Mouse (Mus musculus): ENCODE measurements around the gene Fam57a.

Fam57a gene

DNA sequence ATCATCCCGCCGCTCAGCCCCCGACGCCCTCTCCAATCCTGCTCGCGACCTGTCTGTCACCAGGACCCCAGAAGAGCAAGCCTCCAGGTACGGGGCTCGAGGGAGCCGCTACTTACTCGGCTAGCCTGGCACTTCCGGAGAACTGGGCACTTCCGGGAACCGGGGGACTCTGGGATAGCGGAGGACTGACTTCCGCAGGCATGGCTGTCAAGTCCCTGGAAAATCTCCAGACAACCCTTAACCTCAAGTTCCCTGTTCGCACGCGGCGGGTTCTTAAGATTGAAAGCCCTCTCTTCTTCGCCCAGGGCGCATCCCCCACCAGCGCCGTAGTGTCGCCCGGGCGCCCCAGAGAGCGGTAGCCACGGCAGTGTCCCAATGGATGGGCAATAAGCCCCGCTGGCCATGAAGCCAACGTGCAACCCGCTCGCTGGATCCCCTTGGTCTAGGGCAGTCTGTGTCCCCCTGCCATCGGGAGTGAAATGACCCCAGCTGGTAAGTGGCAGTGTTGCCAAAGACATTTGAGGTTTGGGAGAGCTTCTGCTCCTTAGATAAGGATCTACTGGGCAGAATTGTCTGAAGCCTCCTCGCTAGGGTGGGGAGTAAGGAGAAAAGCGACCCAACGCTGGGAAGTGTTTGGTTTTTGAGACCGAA is at the start of gene Fam57a, which contains the start of gene Vps53:
Gene Fam57a (plus strand): TSS at position 177 of the 651 bp plus-strand sequence.
Gene Vps53 (minus strand): TSS at position 153 of the 651 bp plus-strand sequence.
- peak; percentile 83 to 89 for DNase-seq (ENCODE audit: low spot score in 2 of 2)

DNA sequence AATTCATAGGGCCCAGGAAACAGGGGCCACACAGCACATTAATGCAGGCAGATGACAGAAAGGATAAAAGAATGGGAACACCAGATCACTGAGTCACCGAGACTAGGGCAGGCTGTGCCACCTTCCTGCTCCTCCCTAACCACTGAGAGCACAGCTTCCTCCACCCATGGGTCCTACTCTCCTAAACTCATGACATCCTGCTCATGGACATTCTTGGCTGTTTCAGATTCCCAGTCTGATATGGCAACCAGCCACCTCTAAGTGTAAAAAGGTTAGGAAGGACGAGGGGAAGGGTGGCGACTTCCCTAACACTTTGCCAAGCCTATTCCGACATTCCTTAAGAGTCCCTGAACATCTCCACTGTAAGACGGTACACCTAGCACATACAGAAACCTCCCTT is 48.6 kb upstream of the Fam57a start:
- no peak for DNase-seq (ENCODE audit: low spot score in 2 of 2)

DNA sequence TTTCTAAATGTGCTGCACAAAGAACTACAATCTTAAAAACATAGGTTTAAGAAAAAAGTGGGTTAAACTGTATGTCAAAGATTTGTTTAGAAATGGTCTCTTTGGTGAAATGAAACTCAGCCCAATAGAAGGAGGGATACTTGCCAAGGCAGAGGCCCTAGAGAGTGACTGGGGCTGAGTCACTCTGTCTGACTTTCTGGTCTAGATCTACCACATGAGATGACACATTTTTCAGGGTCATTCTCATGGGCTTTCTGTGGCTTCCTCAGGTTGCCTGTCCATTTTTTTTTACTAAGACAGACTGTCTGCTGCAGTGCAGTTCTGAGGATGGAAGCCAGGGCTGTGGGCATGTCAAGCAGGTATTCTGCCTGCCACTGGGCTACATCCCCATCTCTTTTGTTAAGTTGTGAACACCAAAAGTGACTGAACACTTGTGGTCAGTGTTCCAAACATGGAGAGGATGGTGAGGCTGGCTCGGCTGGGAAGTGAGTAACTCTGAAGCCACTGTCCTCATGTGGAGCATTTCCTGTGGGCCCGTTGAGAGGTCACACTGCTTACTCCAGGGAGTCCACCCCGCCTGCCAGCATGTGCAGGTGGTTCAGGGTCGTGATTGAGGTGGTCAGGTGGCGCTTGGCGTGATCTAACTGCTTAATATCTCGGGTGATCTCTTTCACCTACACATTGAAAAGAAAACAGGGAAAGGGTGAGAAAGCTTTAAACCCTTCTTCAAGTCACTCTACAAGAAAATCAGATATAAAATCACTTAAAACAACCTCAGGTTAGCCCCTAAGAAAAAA is 43.6 kb upstream of the Fam57a start:
- DNase-seq (ENCODE audit: low spot score in 2 of 2): no peak

DNA sequence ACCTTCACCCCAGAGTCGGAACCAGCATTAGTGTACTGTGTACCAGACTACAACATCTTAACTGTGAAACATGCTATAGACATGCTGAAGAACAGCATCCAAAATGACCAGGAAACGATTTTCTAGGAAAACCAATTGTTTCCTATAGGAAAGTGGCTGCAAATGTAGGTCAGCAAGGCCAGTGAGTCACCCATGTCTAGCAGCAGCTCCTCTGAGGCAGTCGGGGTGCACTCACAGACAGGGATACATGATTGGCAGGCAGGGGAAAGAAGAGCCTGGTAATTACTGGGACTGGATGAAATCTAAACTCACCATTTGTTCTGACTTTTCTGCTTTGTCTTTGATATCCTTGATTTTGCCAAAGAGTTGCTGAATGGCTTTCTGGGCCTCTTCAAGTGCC is 41.5 kb upstream of the Fam57a start:
- DNase-seq (ENCODE audit: low spot score in 2 of 2): no peak

DNA sequence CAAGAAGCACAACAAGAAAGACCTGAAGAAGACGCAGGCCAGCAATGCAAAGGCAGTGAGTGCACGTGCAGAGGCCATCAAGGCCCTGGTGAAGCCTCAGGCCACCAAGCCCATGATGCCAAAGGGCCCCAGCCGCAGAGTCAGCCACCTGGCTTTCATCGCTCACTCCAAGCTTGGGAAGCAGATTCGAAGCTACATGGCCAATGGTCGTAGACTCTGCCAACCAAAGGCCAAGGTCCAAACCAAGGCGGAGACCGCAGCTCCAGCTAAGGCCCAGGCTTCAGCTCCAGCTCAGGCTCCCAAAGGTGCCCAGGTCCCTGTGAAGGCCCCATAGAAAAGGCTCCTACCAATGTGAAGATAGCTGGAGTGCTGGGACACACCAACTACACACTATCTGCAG is 35.1 kb upstream of the Fam57a start:
- DNase-seq (ENCODE audit: low spot score in 2 of 2): no peak

DNA sequence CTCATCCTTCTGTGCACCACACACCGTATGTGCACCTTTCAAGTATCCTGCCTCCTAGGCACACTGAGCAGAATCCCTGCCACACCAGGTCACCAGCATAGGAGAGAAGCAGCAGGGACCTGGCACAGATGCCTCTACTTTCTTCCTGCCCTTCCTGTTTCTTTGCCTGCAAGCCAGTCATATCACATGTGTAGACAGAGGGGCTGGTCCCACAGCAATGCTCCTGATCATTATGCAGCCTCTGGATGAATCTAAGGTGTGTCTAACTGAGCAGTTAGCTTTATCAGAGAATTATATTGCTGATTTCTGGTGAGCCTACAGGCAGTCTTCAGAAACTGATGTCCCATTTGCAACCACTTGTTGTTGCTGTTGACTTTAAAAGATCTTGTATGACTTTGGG is 34.3 kb upstream of the Fam57a start:
- no peak for DNase-seq (ENCODE audit: low spot score in 2 of 2)

DNA sequence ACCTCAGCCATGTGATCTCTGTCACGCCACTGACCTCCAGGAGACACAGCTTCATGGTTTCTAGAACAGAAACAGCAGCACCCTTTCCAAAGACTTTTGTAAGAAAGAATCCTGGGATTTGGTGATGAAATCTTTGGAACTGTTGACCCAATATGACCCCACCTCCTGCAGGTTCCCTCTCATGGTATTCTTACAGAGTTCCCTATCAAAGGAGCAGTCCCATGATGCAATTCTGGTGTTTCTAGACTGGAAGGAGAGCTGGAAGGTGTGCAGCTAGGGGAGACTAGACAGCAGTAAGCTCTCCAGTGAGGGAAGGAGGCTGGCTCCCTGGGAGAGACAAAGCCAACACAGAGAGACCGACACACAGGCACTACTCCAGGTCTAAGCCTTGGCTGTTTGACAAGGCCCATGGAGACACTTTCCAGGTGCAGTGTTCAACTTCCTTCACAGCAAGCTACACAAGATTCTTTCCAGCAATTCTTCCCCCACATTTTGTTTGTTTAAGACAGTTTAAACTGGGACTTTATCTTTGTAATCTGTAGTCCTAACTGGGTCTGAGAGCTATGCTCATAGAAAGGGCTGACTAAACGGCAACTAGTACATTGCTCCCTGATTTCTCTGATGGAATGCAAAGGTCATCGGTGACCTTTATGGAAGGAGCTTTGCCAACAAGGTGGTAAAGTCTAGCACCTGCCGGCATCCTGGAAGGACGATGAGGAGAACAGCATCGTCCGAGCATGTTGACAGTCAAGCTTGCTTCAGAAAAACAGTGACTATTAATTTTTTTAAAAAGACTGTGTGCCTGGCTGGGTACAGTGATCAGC is 33.1 kb upstream of the Fam57a start:
- DNase-seq (ENCODE audit: low spot score in 2 of 2): no peak

DNA sequence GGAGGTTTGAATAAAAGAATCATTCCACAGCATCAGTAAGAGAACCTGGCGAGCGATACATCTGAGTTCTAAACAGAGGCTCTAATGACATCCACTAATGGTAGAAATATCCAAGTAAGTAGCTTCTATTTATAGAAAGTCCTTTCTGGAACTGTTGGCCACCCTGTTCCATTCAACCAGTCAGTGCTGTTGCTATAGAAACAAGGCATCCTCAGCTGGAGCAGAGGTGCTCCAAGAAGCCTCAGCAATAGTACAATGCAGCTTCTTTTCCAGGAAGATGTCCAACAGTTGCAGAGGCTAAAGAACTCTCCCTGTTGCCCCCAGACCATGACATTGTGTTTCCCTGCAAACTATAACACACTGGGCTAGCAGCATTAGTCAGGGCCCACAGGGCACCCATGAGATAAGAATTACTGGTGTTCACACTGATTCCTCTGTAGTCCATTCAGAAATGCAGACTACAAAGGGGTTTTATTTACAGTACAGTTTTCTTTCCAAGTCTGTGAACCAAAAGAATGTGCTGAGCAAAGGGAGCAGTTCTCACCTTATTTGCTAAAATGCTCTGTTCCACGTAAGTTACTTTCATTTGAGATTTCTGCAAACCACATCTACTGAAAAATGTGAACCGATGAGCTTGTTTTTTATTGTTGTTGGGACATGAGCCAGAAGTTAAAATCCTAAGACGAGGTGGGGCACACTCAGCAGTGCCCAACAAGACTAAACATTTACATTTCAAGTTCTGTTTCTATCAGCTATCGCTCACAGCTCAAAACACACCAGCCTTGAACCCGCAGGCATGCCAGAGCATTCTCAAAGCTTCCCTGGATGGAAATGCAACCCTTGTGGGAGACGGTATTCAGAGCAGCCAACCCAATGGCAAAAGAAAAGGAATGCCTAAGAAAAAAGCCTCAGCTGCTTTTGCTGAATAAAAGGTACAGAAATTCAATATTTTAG is 31.1 kb upstream of the Fam57a start:
- DNase-seq (ENCODE audit: low spot score in 2 of 2): no peak

DNA sequence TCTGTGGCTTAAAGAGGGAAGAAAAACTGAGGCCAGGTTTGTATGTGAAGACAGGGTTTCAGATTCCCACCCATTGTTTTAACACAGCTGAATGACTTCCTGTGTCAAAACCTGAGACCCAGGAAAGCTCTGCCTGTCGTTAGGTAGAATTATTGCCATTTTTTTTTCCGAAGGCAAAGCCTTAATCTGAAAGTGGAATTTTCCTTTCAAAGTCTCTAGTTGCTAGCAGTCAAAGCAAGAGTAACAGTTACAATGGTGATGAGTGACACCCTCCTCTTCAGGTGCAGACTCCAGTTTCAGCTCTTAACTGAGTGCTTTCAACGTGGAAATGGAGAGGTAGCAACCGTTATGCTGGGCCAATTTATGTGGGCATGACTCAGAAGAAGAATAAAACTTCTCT is 28.5 kb upstream of the Fam57a start:
- DNase-seq (ENCODE audit: low spot score in 2 of 2): no peak

DNA sequence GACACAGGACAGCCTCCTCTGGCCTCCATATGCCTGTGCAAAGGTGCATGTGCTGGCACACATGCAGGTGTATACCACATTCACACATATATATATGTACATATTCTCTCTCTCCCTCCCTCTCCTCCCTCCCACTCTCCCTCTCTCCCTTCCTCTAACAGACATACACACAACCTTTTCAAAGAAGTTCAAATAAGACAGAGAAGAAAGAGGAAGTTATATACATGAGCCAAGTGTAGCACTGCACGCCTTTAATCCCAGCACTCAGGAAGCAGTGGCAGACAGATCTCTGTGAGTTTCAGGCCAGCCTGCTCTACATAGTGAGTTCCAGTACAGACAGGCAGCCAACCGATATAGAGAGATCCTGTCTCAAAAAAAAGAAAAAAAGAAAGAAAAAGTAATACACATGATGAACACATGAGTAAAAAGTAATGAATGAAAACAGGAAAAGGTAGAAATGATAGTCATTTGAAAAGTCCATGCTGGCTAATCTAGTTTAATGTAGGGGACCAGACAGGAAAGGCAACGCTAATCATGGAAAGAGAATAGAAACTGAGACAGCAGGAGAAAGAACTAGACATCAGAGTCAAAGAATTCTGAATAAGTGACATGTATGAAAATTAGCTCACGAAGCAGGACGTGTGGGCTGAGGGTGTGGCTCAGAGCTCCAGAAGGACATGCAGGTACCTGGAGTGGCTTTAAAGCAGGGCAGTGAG is 26.1 kb upstream of the Fam57a start:
- DNase-seq (ENCODE audit: low spot score in 2 of 2): no peak

DNA sequence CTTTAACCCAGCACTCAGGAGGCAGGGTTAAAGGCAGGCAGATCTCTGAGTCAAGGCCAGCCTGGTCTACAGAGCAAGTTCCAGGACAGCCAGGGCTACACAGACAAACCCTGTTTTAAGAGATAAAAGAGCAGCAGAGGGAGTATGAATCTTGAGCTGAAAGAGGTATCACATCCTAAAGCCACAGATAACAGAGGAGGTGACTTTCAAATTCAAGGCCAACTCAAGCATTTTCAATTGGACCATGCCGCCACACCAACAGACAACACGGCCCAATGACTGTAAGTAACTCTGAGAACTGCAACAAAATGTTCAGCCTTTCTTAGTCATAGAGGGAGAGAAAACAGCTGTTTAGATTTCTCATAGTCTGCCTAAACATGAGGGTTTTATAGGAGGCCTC is 25.3 kb upstream of the Fam57a start:
- no peak for DNase-seq (ENCODE audit: low spot score in 2 of 2)

DNA sequence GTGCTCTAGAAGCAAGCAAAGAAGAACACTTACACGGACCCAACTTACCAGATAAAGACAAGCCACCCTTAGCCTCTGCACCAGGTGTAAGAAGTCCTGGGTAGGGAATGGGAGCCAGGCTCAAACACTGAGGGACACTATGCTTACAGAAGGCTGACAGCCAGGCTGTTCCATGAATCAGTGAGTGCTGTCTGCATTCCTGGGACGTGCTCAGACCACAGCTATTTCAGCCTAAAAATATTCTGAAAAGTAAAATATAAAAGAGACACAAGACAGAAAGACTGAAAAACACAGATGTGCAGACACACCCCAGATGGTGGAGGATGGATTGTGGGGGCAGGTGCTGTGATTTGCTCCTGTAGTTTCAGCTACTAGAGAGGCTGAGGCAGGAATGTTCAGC is 24.6 kb upstream of the Fam57a start:
- DNase-seq (ENCODE audit: low spot score in 2 of 2): no peak

DNA sequence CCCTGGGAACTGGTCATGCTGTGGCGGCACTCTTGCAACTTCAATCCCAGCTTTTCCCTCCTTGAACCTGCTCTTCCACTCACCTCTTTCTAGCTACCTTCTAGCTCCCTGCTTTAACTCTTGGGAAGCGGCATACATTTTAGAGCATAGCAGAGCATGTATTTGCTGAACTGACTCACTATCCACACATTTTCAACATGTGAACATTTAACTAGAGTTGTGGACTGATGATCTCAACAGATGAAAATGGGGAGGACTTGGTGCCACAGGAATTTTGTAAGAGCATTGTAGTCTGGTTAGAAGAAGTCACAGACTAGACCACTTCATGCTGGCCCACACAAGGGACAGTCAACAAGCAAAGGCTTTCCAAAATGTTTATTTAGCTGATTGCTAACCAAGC is 21.1 kb upstream of the Fam57a start:
- DNase-seq (ENCODE audit: low spot score in 2 of 2): no peak

DNA sequence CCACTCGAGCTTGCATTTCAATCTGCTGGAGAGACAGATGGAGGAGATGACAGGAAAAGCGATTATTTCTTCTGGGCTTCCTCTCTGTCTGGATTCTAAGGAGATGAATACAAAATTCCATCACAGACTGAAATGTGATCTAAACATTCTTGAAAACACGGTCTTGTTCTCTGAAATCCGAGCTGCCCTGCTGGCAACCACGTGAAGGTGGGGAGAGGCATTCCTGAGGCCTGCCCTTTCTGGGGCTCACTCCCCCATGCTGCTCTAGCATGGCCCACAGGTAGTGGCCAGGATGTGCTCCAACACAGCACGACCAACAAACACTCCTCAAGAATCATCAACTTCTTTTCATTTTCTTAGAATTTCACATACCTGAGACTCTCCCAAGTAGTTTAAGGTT is 19.2 kb upstream of the Fam57a start:
- DNase-seq (ENCODE audit: low spot score in 2 of 2): no peak

DNA sequence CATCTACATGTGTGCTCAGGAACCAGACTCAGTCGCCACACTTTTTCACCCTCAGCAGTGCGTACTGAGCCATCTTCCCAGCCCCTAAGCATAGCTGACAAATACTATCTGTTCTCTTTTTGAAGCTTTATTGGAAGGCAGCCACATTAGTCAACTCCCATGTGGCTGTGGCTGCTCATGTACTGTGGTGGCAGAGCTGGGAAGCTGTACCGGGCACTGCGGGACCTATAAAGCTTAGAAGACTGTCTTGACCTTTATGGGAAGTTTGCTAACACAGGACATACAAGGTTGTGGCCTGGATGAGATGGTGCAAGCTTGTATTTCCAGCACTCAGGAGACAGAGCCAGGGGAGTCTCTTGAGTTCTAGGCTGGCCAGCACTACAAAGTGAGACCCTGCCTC is 12.8 kb upstream of the Fam57a start:
- no peak for DNase-seq (ENCODE audit: low spot score in 2 of 2)

DNA sequence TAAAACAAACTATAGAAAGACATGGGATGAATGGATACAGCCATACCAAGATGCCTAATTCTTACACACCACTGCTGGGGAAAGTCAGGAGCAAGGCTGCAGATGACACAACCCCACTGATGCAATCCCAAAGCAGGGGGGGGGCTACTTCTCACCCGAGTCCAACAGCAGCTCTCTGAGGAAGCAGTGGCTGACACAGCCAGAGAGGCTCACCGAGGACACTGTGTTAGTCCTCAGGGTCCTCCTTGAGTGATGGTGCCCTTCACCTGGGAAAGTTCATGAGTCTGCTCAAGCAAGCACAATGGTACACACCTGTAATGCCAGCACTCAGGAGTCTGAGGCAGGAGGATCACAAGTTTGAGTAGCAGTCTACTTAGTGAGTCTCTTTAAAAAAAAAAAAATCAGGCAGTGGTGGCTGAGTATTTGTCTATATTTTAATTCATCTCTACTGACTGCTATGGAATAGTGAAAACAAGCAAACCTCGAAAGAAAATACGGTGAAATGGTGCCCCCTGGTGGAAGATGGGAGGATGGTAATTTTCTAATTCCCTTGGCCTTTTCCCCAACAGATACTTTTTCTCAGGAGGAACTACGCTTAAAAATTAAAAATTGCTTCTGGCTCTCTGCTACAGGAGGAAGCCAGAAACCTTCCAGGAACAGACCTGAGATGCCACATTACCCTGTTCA is 12.2 kb upstream of the Fam57a start:
- peak; percentile 57 to 84 for DNase-seq (ENCODE audit: low spot score in 2 of 2)

DNA sequence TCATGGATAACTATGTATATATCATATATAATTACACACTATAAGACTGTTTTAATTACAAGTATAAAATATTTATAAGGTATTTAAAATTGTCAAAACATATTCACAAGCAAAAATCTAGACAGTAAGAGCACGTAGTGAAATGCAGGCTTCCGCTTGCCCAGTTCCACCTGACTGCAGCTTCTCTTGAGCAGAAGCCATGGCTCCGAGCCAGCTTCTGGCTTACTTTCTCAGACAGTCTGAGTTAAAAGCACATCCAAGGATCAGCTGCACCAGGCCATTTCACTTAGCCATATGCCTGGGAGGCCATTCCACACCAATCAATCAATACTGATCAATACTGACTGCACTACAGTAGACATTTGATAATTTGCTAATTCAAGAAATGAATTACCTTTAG is 10.5 kb upstream of the Fam57a start:
- no peak for DNase-seq (ENCODE audit: low spot score in 2 of 2)

DNA sequence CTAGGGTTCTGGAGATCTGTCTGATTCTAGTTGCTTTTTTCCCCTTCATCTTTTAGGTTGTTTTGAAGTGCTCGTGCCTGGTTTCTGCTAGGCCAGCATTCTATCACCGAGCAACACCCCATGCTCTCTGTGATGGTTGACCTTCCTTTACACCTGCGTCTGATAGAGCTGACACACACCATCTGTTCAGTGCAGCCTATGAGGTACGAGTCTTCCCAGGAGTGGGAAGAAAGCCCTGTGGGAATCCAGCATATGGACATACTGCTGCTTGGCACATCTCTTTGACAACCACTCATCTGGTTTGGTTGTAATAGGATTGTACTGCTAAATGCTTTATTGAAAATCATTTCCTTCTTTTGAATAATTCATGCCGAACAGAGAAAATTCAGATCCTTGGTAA is 9.3 kb upstream of the Fam57a start:
- DNase-seq (ENCODE audit: low spot score in 2 of 2): no peak

DNA sequence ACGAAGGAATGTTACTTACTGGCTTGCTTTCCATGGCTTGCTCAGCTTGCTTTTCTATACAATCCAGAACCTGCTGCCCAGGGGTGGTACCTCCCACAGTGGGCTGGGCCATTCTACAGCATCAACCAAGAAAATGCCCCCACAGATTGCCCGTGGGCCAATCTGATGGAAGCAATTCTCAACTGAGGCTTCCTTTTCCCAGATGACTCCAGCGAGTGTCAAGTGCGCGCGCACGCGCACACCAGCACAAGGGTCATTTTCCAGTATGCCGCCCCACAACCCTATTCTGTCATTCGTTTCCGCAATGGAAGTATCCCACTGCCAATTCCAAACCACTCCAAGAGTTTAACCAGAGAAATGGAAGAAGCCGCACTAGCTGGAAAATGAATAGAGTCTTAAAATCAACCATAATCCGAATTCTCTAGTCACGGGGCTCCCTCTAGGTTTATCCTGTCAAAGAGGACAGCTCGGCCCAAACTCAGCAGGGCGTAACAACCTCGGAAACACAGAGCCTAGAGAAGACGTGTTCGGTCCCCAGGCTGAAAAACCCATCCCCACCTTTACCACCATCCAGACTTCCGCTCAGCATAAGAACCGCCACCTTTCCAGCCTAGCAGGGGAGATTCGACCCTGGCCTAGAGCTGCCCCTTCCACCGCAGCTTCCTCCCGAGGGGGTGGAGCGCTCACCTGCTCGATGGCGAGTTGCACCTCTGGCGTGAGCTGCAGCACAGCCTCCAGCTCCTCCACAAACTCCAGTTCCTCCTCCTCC is 561 bp upstream of the Fam57a start:
- DNase-seq (ENCODE audit: low spot score in 2 of 2): peak in 1 of 2 experiments; percentile 20

Measured in spleen, postnatal 4 days (tissue).